Mouse (Mus musculus) activated CD4-positive, CD25-positive, alpha-beta regulatory T cell, adult 4 months (primary cell): ENCODE measurements around the gene Rarres2. TPM values are rescaled to one million over a fixed set of nuclear protein-coding genes. Genes with fewer than 3 reads are reported as not detected.

Source experiments
- ATAC-seq: one replicate; pipeline ENCODE4 v1.8.0; 2017
- polyA plus RNA-seq, 2 experiments: library from polyadenylated mRNA; unstranded; fragments of 100-300 nt; shearing (Covaris generic); gene quantifications; one replicate each; pipeline ENCODE4 v1.2.1; 2017

Rarres2 gene
- polyA plus RNA-seq = under 1 TPM in 1 of 2 experiments, not detected in 1; 0.83 TPM

DNA sequence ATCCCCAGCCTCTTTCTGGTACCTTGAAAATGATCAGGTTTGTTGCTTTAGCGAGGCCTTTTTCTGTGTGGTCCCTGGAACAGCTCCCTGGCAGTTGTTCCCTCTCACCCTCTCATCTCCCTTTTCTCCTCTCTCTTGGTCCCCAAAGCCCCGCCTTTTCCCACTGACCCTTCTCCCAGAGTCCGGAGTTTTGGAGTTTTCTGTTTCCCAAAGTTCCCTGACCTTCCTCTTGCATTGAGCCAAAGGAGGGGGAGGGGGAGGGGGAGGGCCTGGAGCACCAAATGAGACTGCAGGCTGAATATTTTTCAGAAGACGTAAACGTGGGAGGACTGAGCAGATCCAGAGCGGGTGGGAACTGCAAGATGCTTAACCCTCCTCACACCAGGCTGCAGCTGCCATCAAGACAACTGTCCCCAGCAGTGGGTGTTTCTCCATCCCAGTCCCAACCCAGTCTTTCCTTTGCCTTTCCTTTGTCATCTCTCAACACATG, at the start of gene Rarres2:
Gene Rarres2, minus strand, starts transcription at position 218 of the 490 bp plus-strand sequence.
- ATAC-seq = no peak

DNA sequence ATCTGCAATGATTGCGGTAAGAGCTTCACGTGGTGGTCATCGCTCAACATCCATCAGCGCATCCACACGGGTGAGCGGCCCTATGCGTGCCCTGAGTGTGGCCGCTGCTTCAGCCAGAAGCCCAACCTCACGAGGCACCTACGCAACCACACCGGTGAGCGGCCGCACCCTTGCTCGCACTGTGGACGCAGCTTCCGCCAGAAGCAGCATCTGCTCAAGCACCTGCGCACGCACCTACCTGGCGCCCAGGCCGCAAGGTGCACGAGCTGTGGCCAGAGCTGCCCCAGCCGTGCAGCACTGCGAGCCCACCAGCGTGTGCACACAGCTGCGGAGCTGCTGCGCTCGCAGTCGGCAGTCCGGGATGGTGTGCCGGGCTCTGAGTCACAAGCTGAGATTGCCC, 47.4 kb upstream of the Rarres2 start:
- ATAC-seq = no peak

DNA sequence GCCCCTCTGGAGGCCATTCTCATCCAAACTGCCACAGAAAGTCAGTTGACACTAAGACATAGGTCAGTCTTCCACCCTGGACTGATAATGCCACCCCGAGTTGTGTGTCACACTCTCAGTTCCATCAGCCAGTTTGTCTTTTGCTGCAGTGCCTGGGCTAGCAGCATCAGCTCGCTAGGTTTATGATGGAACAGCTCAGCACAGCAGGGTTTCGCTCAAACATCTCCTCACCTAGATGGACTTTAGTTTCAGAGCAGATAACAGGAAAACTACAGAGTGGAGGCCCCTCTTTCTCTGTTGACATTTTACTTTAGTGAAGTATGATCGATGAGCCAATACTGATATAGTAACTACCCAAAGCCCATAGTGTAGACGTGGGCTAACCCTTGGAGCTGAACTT, 42.2 kb upstream of the Rarres2 start:
- no peak for ATAC-seq

DNA sequence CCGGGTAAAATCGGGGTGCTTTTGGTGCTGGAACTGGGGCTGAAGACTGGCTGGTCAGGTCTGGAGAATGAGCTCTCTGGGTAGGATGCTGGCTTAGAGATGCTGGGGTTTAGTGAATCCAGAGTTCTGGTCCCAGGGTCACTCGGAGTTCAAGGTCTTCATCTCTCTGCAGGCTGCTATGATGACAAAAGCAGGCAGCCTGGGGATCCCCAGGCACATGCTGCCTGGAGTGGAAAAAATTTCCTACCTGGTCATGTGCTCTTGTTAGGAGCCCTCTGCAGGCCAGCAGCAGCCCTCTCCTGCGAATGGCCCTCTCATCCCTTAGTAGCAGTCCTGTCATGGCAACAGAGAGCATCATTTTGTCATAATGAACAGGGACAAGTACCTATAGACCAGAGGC, 40.9 kb upstream of the Rarres2 start:
- no peak for ATAC-seq

DNA sequence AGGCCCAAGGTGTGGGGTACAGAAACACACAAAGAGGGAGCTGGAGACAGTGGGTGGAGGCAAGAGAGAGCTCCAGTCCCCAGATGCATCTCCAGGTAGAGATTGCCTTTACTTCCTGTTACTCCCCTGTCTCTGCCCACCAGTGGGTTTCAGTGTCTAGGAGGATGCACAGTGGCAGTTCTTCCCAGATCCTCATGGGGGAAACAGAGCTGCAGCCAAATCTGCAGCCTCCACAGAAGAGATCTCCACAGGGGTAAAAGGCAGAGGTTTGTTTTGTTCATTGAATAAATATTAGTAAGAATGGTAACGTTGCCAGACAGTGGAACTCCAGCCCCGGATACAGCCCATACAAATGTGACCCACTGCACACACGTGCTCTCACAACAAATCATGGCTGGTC, 38.1 kb upstream of the Rarres2 start:
- no peak for ATAC-seq

DNA sequence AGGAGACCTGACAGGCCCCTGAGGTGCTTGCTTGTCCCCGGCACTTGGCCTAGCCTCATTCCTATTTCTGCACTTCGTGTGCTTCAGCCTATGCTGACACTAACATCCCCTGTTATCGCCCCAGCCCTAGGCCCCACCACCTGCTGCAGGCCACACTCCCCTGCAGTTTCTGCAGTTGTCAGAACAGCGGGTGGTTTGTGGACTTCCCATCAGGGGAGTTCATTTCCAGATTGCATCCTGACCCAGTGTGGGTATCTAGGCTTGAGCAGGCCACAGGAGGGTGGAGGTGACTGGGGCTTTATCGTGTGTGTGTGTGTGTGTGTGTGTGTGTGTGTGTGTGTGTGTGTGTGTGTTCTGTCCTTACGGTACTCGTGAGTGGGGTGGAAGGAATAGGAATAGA, 36.9 kb upstream of the Rarres2 start:
- ATAC-seq = no peak

DNA sequence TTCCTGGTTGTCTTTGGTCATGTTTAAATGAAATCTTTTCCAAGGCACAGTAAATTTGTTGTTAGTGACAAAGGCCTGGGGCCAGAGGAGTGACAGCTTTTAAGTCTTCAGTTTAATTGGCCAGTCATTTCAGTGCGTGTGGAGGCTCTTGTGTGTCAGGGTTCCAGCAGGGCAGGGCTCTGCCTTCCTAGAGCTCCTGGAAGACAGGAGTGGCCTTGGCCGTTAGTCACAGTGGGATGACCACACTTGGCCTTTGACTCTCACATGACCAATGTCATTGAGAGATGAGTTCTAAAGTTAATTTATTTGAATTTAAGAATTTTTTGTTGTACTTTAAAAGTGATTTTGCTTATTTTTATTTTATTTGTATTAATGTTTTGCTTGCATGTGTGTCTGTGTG, 35.5 kb upstream of the Rarres2 start:
- no peak for ATAC-seq

DNA sequence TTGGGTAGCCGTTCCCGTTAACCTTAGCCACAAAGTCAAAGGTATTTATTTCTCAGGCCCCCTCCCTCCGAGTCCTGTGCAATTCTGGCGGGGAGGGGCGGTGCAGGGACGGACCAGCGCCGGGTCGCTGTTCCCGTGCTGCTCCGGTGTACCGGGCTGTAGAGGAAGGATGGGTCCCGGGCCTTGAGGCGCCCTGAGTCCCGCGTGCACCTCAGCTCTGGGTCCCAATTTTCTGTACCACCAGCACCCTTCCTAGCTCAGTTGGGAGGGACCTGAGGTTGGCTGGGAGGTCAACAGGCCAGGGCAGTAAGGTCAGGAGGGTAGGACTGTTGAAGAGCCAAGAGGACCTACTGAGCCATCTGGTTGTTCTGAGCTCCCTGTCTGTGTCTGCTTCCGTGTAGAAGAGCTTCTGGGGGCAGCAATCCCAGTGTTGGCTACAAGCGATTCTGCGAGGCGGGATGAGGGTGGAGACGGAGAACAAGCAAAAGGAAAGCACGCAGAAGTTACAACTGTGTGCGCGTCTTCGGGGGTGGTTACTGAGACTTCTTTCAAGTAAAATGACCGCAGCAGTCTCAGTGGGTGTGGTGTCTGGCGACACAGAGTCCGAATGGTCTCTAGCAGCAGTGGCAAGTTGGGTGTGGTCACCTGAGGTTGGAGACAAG, 29.6 kb upstream of the Rarres2 start:
- ATAC-seq = peak; percentile 51

DNA sequence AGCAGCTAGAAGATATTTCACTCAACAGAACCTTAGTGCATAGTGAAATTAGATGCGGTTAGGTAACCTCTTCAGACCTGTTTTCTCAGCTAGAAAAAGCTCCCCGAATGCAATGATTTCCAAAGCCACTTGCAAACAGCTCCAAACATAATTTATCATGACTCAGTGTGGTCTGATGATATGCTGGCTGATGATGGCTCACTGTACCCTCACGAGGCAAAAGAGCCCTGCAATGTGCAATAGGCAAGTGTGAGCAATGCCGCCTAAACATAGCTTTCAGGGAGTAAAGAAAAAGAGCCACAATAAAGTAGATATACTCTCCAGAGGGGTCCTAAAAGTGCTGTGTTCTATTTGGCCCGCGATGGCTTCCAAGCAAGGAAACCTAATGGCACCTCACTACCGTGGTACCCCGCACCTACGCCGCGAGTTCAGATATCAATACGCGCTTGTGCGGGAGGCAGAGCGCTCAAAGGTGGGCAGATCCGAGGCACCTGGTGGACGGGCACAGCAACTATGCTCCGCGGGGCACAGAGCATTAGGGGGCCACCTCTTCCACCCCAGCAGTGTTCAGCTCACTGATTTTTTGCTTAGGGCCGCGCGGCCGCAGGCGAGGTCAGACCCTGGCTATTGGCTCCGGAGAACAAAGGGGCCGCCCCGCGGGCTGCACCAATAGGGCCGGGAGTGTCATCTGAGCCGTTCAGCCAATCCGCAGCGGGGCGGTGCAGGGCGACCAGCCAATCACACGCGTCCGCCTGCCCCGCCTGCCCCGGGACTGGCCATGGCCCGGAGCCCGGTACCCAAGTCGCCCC, 28.9 kb upstream of the Rarres2 start, which contains the start of gene Zfp775:
Gene Zfp775, plus strand, starts transcription at position 793 of the 809 bp plus-strand sequence.
- peak; percentile 97 for ATAC-seq

DNA sequence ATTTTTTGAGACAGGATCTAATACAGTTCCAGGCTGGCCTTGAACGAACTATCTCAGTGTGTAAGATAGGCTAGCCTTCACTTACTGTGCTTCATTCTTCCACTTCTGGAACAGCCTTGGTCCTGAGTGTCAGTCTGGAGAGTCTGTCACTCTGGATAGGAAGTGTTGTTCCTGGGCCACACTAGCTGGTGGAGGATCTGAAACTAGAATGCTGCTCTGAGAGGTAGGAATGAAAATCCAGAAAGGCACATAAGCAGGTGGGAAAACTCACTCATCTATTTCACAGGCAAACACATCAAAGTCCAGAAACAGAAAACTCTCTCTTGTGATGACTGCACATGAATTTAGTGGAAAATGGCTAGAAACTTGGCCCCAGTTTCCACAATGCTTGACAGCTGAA, 28.0 kb upstream of the Rarres2 start:
- ATAC-seq = no peak

DNA sequence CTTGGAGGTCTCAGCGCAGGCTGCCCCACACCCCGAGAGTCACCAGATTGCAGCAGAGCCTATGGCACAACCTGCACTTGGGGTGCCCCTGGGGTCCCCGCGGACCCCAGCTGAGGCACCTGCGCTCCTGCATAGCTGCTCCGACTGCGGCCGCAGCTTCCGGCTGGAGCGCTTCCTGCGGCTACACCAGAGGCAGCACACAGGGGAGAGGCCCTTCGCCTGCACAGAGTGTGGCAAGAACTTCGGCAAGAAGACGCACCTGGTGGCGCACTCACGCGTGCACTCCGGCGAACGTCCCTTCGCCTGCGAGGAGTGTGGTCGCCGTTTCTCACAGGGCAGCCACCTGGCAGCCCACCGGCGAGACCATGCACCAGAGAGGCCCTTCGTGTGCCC, 24.6 kb upstream of the Rarres2 start:
- ATAC-seq = no peak

DNA sequence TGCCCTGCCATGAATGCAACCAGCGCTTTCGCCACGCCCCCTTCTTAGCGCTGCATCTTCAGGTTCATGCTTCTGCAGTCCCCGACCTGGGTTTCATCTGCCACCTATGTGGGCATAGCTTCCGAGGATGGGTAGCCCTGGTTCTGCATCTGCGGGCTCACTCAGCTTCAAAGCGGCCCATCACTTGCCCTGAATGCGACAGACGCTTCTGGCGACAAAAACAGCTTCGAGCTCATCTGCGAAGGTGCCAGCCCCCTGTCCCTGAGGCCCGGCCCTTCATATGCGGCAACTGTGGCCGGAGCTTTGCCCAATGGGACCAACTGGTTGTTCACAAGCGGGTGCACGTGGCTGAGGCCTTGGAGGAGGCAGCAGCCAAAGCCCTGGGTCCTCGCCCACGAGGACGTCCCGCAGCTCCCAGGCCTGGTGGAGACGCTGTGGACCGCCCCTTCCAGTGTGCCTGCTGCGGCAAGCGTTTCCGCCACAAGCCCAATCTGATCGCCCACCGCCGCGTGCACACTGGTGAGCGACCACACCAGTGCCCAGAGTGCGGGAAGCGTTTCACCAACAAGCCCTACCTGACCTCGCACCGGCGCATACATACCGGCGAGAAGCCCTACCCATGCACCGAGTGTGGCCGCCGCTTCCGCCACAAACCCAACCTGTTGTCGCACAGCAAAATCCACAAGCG, 24.1 kb upstream of the Rarres2 start:
- ATAC-seq = no peak

DNA sequence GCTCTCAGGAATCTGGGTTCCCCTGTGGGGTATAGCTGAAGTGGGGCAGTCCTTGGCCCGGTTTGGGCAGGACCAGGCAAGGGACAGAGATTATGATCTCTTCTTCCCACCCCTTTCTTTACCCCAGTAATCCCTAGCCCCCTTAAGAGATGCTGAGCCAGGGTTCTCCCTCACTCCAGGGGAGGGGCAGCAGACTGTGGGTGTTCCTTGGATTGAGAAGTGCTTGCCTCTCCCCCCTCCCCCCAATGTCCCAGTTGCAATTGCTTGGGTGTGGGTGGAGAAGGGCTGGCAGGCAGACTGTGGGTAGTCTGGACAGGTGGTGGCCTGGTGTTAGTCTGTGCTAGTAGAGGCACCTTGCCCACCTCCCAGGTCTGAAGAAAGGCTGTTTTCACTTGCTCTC, 22.7 kb upstream of the Rarres2 start:
- no peak for ATAC-seq

DNA sequence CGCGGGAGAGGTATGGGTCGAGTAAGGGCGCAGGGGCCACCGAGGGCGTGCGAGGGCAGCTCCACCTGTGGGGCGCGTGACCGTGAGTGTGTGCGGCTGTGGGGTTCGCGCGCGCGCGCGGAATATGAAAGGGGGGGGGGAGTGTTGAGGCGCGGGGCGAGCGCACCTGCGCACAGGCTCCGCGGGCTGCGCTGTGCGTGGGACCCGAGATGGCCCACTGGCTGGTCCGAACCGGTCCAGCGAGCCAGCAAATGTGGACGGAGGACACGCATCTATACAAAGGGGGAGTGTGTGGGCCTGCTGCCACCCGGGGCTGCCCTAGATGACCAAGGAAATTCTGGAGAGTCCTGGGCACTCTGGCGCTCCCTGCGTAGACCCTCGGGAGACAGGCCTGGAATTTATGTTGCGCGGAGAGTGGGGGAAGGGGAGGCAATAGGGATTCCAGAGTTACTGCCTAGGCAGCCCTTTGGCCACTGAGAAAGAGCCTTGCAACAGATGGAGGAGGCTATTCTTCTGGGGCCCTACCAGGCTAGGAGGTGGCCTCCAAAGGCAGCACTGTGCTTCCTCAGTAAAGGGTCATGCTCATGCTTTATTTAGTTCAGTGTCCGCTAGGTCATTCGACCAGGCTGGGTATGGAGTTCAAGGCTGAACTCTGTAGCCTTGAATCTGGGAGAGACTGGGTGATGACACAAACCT, 21.6 kb upstream of the Rarres2 start:
- ATAC-seq = peak; percentile 63

DNA sequence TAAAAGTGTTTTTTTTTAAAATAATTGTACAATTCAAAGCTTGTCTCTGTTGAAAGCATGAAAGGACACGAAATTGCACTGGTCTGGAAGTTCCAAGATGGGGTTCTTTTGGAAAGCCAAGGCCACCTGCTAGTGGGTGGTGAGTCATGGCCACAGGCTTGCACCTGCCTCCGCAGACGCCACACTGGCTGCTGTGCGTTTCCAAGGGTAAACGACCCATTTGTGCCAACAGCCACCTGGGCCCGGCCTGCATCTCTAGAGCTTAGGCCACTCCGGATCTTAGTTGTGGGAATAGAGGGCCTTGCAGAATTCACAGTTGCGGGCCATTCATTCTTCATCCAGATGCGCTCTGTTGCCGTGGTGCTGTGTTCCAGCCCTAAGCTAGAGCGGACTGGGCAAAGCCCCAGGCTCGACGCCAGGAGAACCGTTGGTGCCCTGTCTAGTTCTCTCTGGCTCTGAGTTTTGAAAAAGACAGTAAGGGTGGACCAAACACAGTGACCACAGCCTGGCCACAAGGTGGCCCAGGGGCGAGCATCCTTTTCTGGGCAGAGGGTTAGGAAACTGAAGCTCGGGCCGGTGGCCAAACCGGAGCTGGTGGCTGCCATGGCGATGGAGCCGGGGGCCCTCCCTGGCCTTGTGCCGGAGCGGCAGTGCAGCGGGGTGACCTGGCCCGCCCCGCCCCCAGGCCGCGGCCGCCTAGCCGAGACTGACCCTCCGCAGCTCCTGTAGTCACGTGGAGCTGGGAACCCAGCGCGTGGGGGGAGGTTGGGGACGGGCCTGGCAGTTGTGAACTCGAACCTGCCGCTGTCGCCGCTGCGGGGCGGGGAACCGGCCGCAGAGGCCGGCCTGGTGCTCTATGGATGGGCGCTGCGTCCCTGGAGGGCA, 20.8 kb upstream of the Rarres2 start, which contains the start of the genes Repin1 and Gm44965:
Gene Repin1, plus strand, starts transcription at position 726 of the 885 bp plus-strand sequence.
Gene Gm44965, plus strand, starts transcription at position 784 of the 885 bp plus-strand sequence.
- peak; percentile 61 for ATAC-seq

DNA sequence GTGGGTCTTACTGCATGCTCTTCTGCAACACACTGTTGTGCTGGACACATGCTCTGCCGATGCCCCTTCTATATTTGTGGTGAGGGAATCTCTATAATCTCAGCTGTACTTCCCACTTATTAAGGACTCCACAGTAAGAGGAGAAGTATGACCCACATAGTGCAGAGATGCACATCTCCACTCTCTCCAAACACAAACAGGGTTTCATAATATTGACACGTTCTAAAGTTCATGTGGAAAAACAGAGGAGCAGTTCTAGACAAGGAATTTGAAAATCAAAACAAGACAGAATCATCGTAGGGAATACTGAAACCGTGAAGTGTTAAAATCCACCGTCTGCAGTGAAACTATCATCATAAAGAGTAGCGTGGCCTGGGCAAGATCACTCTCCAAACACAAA, 19.3 kb upstream of the Rarres2 start:
- no peak for ATAC-seq

DNA sequence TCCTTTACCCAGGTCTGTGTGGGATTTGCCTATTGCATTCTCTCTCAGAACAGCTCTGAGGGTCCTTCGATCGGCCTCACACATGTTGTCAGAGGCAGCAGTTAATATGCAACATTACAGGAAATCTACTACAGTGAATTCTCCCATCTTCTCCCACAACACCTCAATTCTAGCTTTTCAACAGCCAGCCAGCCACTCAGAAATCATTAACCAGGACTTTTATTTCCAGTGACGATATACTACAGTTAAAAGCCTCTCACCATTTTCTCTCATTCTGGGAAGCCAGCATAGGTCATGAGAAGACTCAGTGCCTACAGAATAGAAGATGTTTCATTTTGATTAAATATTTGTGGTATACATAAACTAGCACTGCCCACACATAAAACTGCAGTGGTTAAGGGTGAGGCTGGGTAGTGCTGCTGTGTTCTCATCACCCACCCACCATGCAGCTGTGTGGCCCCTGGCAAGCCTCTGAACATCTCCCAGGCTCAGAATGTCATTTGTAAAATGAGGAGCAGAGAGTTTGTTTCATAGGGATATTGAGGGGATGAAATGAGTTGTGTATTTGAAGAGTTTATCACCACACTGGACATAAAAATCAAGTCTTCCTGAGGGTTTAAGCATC, 18.7 kb upstream of the Rarres2 start:
- no peak for ATAC-seq

DNA sequence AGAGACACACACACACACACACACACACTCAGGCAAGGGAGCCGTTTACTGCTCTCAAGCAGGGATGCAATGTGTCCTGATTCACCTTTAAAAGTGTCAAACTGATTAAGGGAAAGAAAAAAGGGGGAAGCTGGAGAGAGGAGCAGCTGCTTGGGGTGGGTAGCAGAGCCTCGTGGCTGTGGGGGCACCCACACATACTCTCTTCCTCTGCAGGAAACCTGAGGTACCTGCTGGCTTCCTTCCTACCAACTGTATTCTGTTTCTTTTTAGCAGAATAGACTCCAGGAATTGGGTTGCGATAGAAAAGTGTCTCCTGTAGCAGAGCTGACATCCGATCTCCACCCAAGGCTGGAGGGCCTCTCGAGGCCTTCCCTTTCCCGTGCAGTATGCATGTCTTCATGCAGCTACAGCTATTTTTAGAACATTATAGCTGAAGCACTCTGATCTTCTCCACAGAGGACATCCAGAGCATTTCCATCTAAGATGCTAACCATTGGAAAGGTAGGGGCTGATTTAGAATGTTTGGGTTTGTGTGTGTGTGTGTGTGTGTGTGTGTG, 16.7 kb upstream of the Rarres2 start, which contains the start of gene Gm45021:
Gene Gm45021, plus strand, starts transcription at position 417 of the 557 bp plus-strand sequence.
- ATAC-seq = no peak

DNA sequence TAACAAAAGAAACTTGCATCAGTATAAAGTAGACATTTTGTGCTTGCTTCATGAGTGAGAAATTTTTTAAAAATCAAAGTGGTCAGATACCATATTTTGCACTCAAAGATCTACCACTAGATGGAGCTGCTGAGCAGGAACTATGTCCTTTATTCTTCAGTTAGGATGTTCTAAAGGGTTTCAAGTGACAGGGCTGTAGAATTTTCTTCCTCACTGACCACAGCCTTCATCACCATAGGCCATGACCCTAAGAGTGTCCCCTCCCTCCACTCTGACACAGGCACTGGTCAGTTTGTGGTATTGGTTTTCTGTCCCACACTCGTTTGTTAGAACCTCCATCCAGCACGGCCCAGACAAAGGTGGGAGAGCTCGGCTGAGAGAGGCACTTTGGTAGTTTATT, 9.4 kb upstream of the Rarres2 start:
- ATAC-seq = no peak

DNA sequence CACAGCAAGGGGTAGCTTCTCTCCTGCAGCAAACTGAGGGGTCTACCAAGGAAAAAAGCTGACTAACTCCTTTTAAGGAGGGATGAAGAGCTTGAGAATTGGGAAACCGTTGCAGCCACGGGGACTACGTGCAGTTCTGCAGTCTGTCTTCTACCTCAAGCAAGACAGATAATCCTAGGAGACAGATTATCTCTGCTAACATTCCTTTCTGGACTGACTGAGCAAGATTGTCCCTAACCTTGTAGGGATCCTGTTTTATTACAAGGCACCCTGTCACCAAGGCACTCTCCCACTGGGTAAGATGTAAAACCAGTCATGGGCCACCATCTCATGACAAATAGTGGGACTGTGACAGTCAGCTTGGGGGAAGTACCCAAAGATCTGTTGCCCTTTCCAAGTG, 8.7 kb upstream of the Rarres2 start:
- ATAC-seq = no peak
